Mouse (Mus musculus) E14TG2a.4 (cell line): ENCODE measurements around the gene Gm5136.

Experiments used
- CTCF ChIP-seq: conservative IDR thresholded peaks from 2 replicates; pipeline ENCODE4 v1.5.1; 2014; ENCODE audit warnings: low read length
- POU5F1 ChIP-seq: IDR thresholded peaks from 2 replicates; pipeline ENCODE4 v1.6.1; 2014; ENCODE audit warnings: low read length, borderline replicate concordance

DNA sequence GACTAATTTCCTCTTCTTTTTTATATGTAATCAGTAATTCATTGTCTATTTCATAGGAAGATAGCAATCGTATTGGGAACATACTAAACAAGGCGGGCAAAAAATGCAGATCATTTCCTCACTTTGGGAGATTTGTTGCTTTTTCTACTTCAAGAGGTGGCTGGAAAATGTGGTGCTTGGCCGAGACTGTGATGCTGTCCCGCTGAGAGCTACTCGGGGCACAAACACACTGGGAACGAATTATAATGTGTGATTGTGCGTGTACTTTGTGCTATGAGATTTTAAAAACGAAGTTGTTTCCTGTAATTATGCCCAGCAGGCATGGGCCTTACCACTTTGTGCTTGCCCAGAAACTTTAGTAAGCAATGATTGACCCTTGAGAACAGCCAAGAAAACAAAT is 29.0 kb upstream of the Gm5136 start:
- TF ChIP-seq CTCF, result no peak
- TF ChIP-seq POU5F1, result no peak
